Mouse (Mus musculus) hematopoietic stem cell, adult 5-6 weeks (primary cell): ENCODE results near the gene Krtap5-3. TPM values are rescaled to one million over a fixed set of nuclear protein-coding genes. Genes with fewer than 3 reads are reported as not detected.
"Not testable (repeated sequence)": the region's sequence is repeated elsewhere in the genome, so short reads cannot be mapped to it uniquely, and the experiment has no call there.

Experiments
- ATAC-seq, 2 experiments: fragments of 125-278 bp in 1 of 2; replicated peaks in 1 of 2; 2 replicates each; pipeline ENCODE4 v1.8.0; 2016 to 2017; ENCODE audit warnings: inconsistent platforms in 2 of 2, mild to moderate bottlenecking in 2 of 2, moderate number of reproducible peaks in 2 of 2, low read depth in 1 of 2, moderate TSS enrichment in 1 of 2; ENCODE audit not compliant: low FRiP score in 2 of 2, poor library complexity in 2 of 2, severe bottlenecking in 2 of 2, insufficient read depth in 1 of 2, low TSS enrichment in 1 of 2
- total RNA-seq: library from RNA; stranded (forward); fragments of 172-1452, 232-1000 nt; gene quantifications from 2 replicates; pipeline ENCODE4 v1.2.3, GENCODE M21; 2017

Krtap5-3 gene
- total RNA-seq = not detected in 2 replicates

DNA sequence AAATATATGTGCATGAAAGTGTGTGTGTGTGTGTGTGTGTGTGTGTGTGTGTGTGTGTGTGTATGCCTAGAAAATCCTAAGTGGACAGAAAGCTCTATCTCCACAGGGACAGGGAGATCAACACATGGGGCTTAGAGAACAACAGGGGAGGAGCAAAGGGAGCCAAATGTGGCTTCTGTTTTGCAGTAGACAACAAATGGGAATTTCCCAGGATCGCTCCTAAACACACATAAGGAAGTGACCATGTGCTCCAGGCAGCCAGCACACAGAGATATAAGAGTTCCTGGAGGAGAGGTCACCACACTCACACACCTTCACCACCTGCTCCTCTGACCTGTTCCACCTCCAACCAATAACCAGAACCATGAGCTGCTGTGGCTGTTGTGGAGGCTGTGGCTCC lies at the start of gene Krtap5-3:
Krtap5-3 (plus strand) TSS at position 301 of the 400 bp plus-strand sequence.
- ATAC-seq = no peak

- no peak for ATAC-seq
Observed at GRCm38 (mm10) chr7:142152191-142152590, 49.0 kb upstream of the Krtap5-3 start.

DNA sequence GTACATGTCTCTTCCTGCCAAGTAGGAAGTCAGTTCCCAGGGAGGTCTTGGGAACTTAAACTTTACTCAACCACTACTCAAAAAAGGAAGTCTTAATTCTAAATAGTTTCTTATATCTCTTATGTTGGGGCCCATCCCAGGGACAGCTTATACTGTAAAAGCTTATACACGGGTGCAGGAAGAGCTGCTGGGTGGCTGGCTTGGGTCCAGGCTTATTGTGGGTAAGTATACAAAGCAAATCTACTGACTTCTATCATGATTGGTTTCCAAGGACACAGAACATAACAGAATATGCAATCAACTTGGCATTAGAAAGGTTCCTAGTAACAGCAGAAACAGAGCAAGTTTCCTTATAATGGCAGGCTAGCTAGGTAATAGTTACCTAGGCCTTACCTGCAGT lies 45.9 kb upstream of the Krtap5-3 start:
- ATAC-seq = no peak

GRCm38 (mm10) chr7:142157013-142157412 lies 44.2 kb upstream of the Krtap5-3 start, which contains the start of gene Gm29735:
Gm29735 (minus strand) TSS chr7:142157113.
- ATAC-seq = not testable (repeated sequence)

DNA sequence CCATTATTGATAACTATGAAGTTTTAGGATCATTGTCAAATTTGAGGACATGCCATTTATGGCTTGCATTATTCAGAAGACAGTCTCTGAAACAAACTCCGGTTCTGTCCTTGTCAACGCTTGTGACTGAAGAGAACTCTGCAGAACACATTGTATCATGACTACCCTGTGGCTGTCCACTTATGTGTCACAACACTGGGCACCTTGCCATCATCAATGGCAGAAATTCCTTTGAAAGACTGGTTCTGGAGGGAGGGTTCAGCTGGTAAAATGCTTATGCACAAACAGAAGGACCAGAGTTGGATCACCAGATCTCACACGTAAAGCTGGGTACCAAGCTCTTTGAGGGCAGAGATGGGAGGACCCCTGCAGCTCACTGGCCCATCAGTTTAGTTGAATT lies 41.8 kb upstream of the Krtap5-3 start:
- no peak for ATAC-seq

- not testable (repeated sequence) for ATAC-seq
Observed at GRCm38 (mm10) chr7:142165639-142166038, 35.5 kb upstream of the Krtap5-3 start, which contains the start of gene Gm4553. Gm4553 (minus strand) TSS chr7:142165739.

- ATAC-seq = peak in 1 of 2 experiments; percentile 29; a peak in 1 of 4 replicates
Observed at GRCm38 (mm10) chr7:142169836-142170235, 31.3 kb upstream of the Krtap5-3 start.

DNA sequence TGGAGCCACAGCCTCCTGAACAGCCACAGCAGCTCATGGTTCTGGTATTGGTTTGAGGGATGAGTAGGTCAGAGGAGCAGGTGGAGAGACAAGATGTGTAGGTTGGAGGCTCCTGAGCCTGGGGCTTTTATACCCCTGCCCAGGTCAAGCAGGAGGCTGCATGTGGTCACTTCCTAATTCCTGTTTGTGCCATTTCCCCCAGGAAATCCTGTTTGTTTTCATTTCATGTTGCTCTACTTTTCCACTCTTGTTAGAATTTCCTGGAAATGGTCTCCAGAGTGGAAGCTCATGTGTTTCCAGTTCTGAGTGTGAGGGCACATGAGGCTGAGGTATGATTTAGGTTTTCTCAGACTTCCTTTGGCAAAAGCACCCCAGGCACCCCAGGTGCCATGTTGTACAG lies 25.3 kb upstream of the Krtap5-3 start, which contains the start of gene Krtap5-2:
Krtap5-2 (minus strand) TSS at position 101 of the 400 bp plus-strand sequence.
- not testable (repeated sequence) for ATAC-seq

DNA sequence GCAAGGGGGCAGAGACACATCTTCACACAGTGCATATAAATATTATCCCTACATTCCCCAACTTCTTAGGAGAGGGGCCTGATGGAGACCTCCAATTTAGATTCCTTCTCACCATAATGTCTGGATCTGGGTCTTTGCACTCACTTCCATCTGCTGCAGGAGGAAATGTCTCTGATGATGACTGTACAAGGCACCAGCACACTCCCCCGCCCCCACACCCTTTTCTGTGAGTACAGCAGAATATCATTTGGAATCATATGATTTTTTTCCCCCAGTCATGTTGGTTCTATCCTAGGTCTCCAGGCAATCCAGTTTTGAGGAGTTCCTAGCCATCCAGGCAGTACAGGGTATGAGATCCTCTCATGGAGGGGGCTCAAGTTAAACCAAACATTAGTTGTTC lies 22.5 kb upstream of the Krtap5-3 start:
- no peak for ATAC-seq

- no peak for ATAC-seq
Observed at GRCm38 (mm10) chr7:142181021-142181420, 20.1 kb upstream of the Krtap5-3 start.

- no peak for ATAC-seq
Observed at GRCm38 (mm10) chr7:142188156-142188555, 13.0 kb upstream of the Krtap5-3 start.

GRCm38 (mm10) chr7:142190289-142190688 lies 10.9 kb upstream of the Krtap5-3 start, which contains the start of gene Gm10153:
Gm10153 (minus strand) TSS chr7:142190389.
- ATAC-seq = no peak

- no peak for ATAC-seq
Observed at GRCm38 (mm10) chr7:142198748-142199147, 2.4 kb upstream of the Krtap5-3 start.

DNA sequence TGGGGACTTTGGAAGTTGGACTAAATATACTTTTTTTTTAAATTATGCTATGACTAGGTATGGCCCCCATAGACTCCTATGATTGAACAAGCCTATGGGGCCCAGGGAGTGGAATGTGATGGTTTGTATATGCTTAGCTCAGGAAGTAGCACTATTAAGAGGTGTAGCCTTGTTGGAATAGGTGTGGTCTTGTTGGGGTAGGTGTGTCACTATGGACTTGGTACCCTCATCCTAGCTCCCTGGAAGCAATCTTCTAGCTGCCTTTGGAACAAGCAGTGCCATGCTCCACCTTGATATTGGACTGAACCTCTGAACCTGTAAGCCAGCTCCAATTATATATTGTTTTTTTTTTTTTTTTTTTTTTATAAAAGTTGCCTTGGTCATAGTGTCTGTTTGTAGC lies 4.3 kb downstream of the Krtap5-3 start:
- no peak for ATAC-seq

- not testable (repeated sequence) for ATAC-seq
Observed at GRCm38 (mm10) chr7:142206891-142207290, 5.7 kb downstream of the Krtap5-3 start.

DNA sequence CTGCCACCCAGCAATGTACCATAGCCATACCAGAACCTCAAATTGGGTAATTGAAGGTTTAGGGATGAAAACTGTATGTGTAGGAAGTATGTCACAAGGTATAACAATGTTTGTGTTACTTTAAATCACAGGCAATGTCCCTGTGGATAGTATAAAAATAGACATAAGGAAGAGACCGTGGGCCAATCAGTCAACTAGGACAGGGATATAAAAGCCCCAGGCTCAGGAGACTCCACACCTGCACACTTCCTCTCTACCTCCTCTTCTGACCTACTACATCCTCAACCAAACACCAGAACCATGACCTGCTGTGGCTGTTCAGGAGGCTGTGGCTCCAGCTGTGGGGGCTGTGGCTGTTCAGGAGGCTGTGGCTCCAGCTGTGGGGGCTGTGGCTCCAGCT lies 10.4 kb downstream of the Krtap5-3 start, which contains the start of gene Gm7579:
Gm7579 (plus strand) TSS at position 301 of the 400 bp plus-strand sequence.
- no peak for ATAC-seq

GRCm38 (mm10) chr7:142212136-142212535 lies 11.0 kb downstream of the Krtap5-3 start:
- not testable (repeated sequence) for ATAC-seq

GRCm38 (mm10) chr7:142224518-142224917 lies 23.4 kb downstream of the Krtap5-3 start:
- peak in 1 of 2 experiments; percentile 46; a peak in 1 of 4 replicates for ATAC-seq

- ATAC-seq = not testable (repeated sequence)
Observed at GRCm38 (mm10) chr7:142229871-142230270, 28.7 kb downstream of the Krtap5-3 start, which contains the start of gene Krtap5-5. Krtap5-5 (minus strand) TSS chr7:142229971.
